Mouse (Mus musculus): Measurements from ENCODE around the gene Fbxw22.
"Not testable (repeated sequence)": the region's sequence is repeated elsewhere in the genome, so short reads cannot be mapped to it uniquely, and the experiment has no call there.

The Fbxw22 gene

DNA sequence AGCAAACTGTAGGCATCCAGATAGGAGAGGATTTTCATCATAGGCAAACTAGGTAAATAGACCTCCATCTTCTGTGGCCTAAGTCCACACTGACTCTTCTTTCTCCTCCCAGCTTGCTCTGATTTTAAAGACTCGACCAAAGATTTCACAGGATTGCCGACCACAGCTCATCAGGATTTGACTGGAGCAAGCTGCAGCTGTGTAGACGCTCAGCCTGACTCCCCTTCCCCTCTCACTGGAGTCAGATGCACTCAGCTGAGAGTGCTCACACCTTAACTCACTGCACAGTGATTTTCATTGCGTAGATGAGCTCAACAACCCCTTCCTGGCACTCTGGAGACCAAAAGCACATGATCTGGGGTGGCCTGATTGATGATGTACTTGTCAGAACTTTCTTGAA lies at the start of gene Fbxw22:
Gene Fbxw22 (minus strand): TSS at position 101 of the 400 bp plus-strand sequence.
- in situ Hi-C loops (cut with MboI, MseI), result not testable (repeated sequence)

DNA sequence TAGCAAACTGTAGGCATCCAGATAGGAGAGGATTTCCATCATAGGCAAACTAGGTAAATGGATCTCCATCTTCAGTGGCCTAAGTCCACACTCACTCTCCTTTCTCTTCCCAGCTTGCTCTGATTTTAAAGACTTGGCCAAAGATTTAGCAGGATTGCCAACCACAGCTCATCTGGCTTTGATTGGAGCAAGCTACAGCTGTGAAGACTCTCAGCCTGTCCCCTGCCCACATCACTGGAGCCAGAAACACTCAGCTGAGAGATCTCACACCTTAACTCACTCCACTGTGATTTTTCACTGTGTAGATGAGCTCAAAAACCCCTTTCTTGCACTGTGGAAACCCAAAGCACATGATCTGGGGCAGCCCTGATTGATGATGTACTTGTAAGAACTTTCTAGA lies 44.9 kb upstream of the Fbxw22 start, which contains the start of gene Fbxw16:
Gene Fbxw16 (minus strand): TSS at position 101 of the 400 bp plus-strand sequence.
- in situ Hi-C loops (cut with MboI, MseI), result no loop called here

GRCm38 (mm10) chr9:109432956-109433355 lies 28.9 kb upstream of the Fbxw22 start:
- in situ Hi-C loops (cut with MboI, MseI), result no loop called here

DNA sequence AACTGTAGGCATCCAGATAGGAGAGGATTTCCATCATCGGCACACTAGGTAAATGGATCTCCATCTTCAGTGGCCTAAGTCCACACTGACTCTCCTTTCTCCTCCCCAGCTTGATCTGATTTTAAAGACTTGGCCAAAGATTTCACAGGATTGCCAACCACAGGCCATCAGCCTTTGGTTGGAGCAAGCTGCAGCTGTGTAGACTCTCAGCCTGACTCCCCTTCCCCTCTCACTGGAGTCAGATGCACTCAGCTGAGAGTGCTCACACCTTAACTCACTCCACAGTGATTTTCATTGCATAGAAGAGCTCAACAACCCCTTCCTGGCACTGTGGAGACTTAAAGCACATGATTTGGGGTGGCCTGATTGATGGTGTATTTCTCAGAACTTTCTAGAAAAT lies 64.5 kb downstream of the Fbxw22 start, which contains the start of gene Fbxw28:
Gene Fbxw28 (minus strand): TSS at position 101 of the 400 bp plus-strand sequence.
- in situ Hi-C loops (cut with MboI, MseI), result not testable (repeated sequence)

Measured in regulatory T cell (primary cell).